Mouse (Mus musculus): ENCODE measurements around the gene Rab10.

Rab10 gene

DNA sequence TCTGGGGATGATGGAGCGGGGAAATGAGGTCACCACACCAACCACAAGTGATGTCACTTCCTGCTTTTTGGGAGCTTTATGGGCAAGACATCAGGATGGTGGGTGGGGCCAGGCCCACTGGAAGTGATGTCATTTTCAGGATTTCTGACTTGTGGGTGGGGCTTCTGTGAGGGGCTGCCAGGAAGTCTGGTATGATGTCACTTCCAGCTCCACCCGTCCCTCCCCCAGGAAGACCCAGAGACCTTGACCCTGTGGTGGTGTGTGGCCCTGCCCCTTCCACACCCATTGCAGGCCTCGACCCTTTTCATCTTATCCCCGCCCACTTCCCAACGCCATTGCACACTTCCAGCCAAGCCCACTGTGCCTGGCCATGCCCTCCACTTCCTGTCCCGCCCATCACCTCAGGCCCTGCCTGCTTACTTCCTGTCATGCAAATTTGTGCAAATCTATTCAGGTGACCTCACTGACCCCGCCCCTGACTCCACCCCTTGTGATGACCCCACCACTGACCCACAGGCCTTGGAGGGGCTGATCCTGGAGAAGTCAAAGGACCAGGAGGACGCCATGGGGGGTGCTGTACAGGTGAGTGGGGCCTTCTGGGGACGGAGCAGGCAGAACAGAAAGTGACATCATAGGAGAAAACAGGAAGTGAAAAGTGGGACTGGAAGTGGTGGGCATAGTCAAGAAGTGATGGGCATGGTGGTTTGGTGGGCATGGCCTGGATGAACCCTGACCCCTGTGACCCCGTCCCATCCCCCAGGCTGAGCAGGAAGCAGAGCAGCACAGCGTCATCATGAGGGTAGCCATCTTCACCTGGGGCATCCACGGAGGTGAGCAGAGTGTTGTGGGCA is 72.7 kb downstream of the Rab10 start:
- CTCF ChIA-PET = no interaction called here

DNA sequence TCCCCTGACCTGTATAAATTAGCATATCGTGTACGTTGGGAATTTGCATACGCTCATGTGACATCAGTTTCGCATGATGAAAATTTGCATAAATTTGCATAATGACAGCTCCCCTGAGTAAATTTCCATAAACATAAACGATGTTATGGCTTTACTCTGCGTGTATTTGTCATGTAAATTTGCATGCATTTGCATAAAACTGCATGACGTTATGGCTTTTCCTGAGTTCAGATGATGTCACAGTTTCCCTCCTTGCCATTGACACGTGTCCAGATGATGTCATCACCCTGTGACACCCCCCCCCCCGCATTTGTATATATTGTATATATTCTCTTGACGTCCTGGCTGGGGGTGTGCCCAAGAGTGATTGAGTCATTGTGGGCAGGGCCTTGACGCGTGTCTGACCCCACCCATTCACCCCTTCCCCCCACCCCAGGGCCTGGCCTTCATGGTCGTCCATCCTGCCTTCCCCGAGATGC is 73.6 kb downstream of the Rab10 start:
- CTCF ChIA-PET = no interaction called here

DNA sequence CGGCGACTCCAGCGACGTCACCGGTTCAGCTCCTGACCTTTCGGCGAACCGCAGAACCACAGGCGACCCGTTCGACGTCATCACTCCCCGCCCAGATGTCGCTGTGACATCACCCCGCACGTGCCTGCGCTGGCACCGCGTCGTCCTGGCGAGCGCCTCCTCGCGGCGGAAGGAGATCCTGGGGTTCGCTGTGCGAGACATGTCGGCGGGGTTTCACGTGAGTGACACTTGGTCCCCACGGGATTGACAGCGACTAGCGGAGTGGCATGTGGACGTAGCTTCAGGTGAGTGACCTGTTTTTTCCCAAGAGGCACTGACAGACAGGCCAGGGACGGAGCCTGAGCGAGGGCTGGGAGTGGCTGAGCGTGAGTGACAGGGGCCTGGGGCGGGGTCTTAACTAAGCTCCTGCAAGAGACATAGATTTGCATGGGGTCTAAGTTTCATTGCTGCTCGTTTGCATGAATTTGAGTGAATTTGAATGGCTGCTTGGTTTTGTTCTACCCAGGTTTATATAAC is 74.1 kb downstream of the Rab10 start:
- CTCF ChIA-PET = no interaction called here

- CTCF ChIA-PET = no interaction called here
These were observed 74.6 kb downstream of the Rab10 start for GRCm38 (mm10) chr12:3235124-3235631.

GRCm38 (mm10) chr12:3234061-3234460 is 75.7 kb downstream of the Rab10 start:
- CTCF ChIA-PET = no interaction called here

DNA sequence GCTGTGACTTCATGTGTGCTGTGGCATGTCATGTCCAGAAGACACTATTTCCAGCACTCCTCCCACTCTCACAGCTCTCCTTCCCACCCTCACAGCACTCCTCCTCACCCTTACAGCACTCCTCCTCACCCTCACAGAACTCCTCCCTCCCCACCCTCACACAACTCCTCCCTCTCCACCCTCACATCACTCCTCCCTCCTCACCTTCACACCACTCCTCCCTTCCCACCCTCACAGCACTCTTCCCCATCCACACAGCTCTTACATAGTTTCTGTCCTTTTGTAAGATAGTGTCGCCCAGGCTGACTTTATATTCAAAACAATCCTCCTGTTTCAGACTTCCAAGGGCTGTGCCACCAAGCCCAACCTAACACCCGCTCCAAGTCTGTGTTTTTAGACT is 86.4 kb downstream of the Rab10 start:
- CTCF ChIA-PET = no interaction called here

DNA sequence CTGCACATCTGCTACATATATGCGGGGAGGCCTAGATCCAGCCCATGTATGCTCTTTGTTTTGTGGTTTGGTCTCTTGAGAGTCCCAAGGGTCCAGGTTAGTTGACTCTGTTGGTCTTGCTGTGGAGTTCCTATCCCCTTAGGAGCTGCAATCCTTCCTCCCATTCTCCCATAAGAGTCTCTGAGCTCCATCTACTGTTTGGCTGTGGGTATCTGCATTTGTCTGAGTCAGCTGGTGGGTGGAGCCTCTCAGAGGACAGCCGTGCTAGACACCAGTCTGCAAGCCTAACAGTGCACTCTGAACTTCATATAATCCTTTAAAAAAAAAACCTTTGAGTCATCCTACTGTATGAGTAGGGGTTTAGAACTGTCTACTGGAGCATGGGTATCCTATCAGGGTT is 99.6 kb downstream of the Rab10 start:
- CTCF ChIA-PET = no interaction called here

DNA sequence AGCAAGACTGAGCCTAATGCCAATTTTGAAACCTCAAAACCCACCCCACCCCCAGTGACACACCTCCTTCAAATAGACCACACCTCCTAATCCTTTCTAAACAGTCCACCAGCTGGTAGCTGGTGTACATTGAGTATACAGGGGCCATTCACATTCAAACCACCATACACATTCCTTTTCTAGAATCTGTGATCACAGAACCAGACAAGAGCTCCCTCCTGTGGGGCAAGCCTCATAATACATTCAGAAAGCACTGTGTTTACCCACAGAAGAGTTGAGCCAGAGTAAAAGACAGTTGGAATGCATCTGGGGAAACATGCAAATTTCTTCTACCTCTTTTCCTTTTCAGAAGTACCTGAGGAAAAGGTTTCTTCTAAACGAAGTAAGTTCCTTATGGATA is 100.6 kb downstream of the Rab10 start:
- CTCF ChIA-PET = no interaction called here
